Mouse (Mus musculus): ENCODE data around the gene Mat2b.
"Not testable (repeated sequence)": the region's sequence is repeated elsewhere in the genome, so short reads cannot be mapped to it uniquely, and the experiment has no call there.

Mat2b gene
- long read RNA-seq, experiment 1, transcript Mat2b-202 (7 exons, 2,053 nt) = minor isoform, 29 of 116 reads
- long read RNA-seq, experiment 1, transcript Mat2b-201 (7 exons, 1,949 nt) = major isoform, 68 of 116 reads
- long read RNA-seq, experiment 1, partial matches to known transcripts = 9 of 116 reads
- long read RNA-seq, experiment 1, other reads (novel, unspliced or antisense) = 10 of 116 reads
- long read RNA-seq, experiment 2, transcript Mat2b-202 (7 exons, 2,053 nt) = minor isoform, 35 of 99 reads
- long read RNA-seq, experiment 2, transcript Mat2b-201 (7 exons, 1,949 nt) = major isoform, 47 of 99 reads
- long read RNA-seq, experiment 2, partial matches to known transcripts = 9 of 99 reads
- long read RNA-seq, experiment 2, other reads (novel, unspliced or antisense) = 8 of 99 reads

GRCm38 (mm10) chr11:40695103-40695502 lies at the start of gene Mat2b:
Mat2b (minus strand) TSS chr11:40695203.
- intact Hi-C loops (cut with DNase I) = no loop called here

- intact Hi-C loops (cut with DNase I) = no loop called here
Observed at GRCm38 (mm10) chr11:40744348-40744747, 49.3 kb upstream of the Mat2b start.

- intact Hi-C loops (cut with DNase I) = no loop called here
Observed at GRCm38 (mm10) chr11:40741605-40742262, 46.7 kb upstream of the Mat2b start.

GRCm38 (mm10) chr11:40737369-40737768 lies 42.4 kb upstream of the Mat2b start:
- intact Hi-C loops (cut with DNase I) = no loop called here

- intact Hi-C loops (cut with DNase I) = loop anchor here (5.0 kb wide), 1 partner anchor 42 kb away; no protein-coding TSS in a partner anchor
Observed at GRCm38 (mm10) chr11:40734251-40734752, 39.3 kb upstream of the Mat2b start.

- intact Hi-C loops (cut with DNase I) = loop anchor here (5.0 kb wide), 1 partner anchor 41 kb away; no protein-coding TSS in a partner anchor
Observed at GRCm38 (mm10) chr11:40733339-40734174, 38.6 kb upstream of the Mat2b start, which contains the start of the genes Hmmr and Nudcd2. Hmmr (minus strand) TSS chr11:40733422. Nudcd2 (plus strand) TSS chr11:40733667.

- intact Hi-C loops (cut with DNase I) = loop anchor here (5.0 kb wide), 1 partner anchor 41 kb away; no protein-coding TSS in a partner anchor
Observed at GRCm38 (mm10) chr11:40732997-40733338, 38.0 kb upstream of the Mat2b start.

GRCm38 (mm10) chr11:40718324-40718723 lies 23.3 kb upstream of the Mat2b start:
- intact Hi-C loops (cut with DNase I) = no loop called here

GRCm38 (mm10) chr11:40715524-40715923 lies 20.5 kb upstream of the Mat2b start:
- intact Hi-C loops (cut with DNase I) = no loop called here

GRCm38 (mm10) chr11:40713858-40714257 lies 18.9 kb upstream of the Mat2b start:
- intact Hi-C loops (cut with DNase I) = no loop called here

GRCm38 (mm10) chr11:40709899-40710298 lies 14.9 kb upstream of the Mat2b start:
- intact Hi-C loops (cut with DNase I) = not testable (repeated sequence)

- intact Hi-C loops (cut with DNase I) = loop anchor here (5.0 kb wide), 1 partner anchor 38 kb away; the partner anchor contains the start of genes Hmmr and Nudcd2
Observed at GRCm38 (mm10) chr11:40694311-40695087, 504 bp downstream of the Mat2b start.

- intact Hi-C loops (cut with DNase I) = loop anchor here (5.0 kb wide), 1 partner anchor 39 kb away; the partner anchor contains the start of genes Hmmr and Nudcd2
Observed at GRCm38 (mm10) chr11:40693366-40693951, 1.5 kb downstream of the Mat2b start.

GRCm38 (mm10) chr11:40692511-40693365 lies 2.3 kb downstream of the Mat2b start:
- intact Hi-C loops (cut with DNase I) = loop anchor here (5.0 kb wide), 1 partner anchor 40 kb away; the partner anchor contains the start of genes Hmmr and Nudcd2

GRCm38 (mm10) chr11:40692101-40692509 lies 2.9 kb downstream of the Mat2b start:
- intact Hi-C loops (cut with DNase I) = loop anchor here (5.0 kb wide), 1 partner anchor 40 kb away; the partner anchor contains the start of genes Hmmr and Nudcd2

- intact Hi-C loops (cut with DNase I) = loop anchor here (5.0 kb wide), 1 partner anchor 42 kb away; the partner anchor contains the start of genes Hmmr and Nudcd2
Observed at GRCm38 (mm10) chr11:40690444-40691127, 4.4 kb downstream of the Mat2b start.

GRCm38 (mm10) chr11:40683295-40683694 lies 11.7 kb downstream of the Mat2b start:
- intact Hi-C loops (cut with DNase I) = no loop called here

- intact Hi-C loops (cut with DNase I) = no loop called here
Observed at GRCm38 (mm10) chr11:40682456-40682855, 12.5 kb downstream of the Mat2b start.

All from adrenal gland (tissue).